Mouse (Mus musculus) midbrain, embryonic 14.5 days (tissue): ENCODE measurements around the gene Pemt. TPM values are rescaled to one million over a fixed set of nuclear protein-coding genes. Genes with fewer than 3 reads are reported as not detected.

Experiments used
- ATAC-seq: fragments of 200-750 bp; cut with Nextera tagmentation; 2 replicates; pipeline ENCODE4 v1.8.0; 2017; ENCODE audit warnings: moderate number of reproducible peaks, moderate library complexity; ENCODE audit not compliant: low FRiP score, low TSS enrichment
- DNase-seq: peaks from one replicate; pipeline ENCODE4 v3.0.0-alpha.2; 2015
- H3K27ac ChIP-seq: fragments of 300-500 bp; sonication (generic); replicated peaks from 2 replicates; pipeline ENCODE4 v1.5.1; 2014; ENCODE audit warnings: mild to moderate bottlenecking, low read depth, low read length, moderate library complexity
- H3K27me3 ChIP-seq: fragments of 300-500 bp; sonication (generic); 2 replicates; pipeline ENCODE4 v1.6.1; 2014; ENCODE audit warnings: low read length, control low read depth, mixed read lengths; ENCODE audit not compliant: control insufficient read depth, insufficient read depth
- H3K36me3 ChIP-seq: fragments of 300-500 bp; sonication (generic); 2 replicates; pipeline ENCODE4 v1.6.1; 2014; ENCODE audit warnings: low read length, control low read depth; ENCODE audit not compliant: control insufficient read depth, insufficient read depth
- H3K4me1 ChIP-seq: fragments of 300-500 bp; sonication (generic); 2 replicates; pipeline ENCODE4 v1.6.1; 2014; ENCODE audit warnings: mild to moderate bottlenecking, antibody characterized with exemption, low read length, control low read depth; ENCODE audit not compliant: control insufficient read depth, insufficient read depth
- H3K4me2 ChIP-seq: fragments of 300-500 bp; sonication (generic); 2 replicates; pipeline ENCODE4 v1.6.1; 2014; ENCODE audit warnings: mild to moderate bottlenecking, low read length, moderate library complexity
- H3K4me3 ChIP-seq: fragments of 300-500 bp; sonication (generic); replicated peaks from 2 replicates; pipeline ENCODE4 v1.5.1; 2014; ENCODE audit warnings: low read depth, low read length
- H3K9ac ChIP-seq: fragments of 300-500 bp; sonication (generic); replicated peaks from 2 replicates; pipeline ENCODE4 v1.6.1; 2014; ENCODE audit warnings: mild to moderate bottlenecking, low read length, moderate library complexity
- H3K9me3 ChIP-seq: fragments of 300-500 bp; sonication (generic); 2 replicates; pipeline ENCODE4 v1.6.1; 2016; ENCODE audit warnings: low read length, control low read depth, mixed read lengths; ENCODE audit not compliant: control insufficient read depth
- WGBS: fragments of 180-500 bp; shearing (Covaris S2); extraction: QIAGEN DNeasy Blood & Tissue Kit; methylation state at CpG from one replicate; pipeline ENCODE4 v1.1.7; 2014; 5-methylcytosine and 5-hydroxymethylcytosine counted together
- polyA plus RNA-seq: library from polyadenylated mRNA; unstranded; fragments of >200 nt; fragmentation: Nextera tagmentation; extraction: Ambion mirVana; gene quantifications from 2 replicates; pipeline ENCODE4 v1.2.1, GENCODE M21; 2014

Gene Pemt
- polyA plus RNA-seq, 1 experiment from 2014 or later, result 6.0 TPM

- H3K9me3 ChIP-seq, result no peaks in the 10 kb centered on the region
- WGBS, result 35% methylated on average over 2 of the region's 2 CpGs
- no peaks in the 10 kb centered on the region for H3K36me3 ChIP-seq
- H3K4me2 ChIP-seq, result no peak overlapping the region
- H3K27ac ChIP-seq, result no peak overlapping the region
- H3K4me1 ChIP-seq, result peaks cover 10% of the 10 kb centered on the region; the same call in 1 of the 2 replicates
- no peak for ATAC-seq
- no peak overlapping the region for H3K4me3 ChIP-seq
- no peak overlapping the region for H3K9ac ChIP-seq
- DNase-seq, result peak; percentile 43
- no peaks in the 10 kb centered on the region for H3K27me3 ChIP-seq
Observed at GRCm38 (mm10) chr11:60084589-60084988, 38.3 kb upstream of the Pemt start.

GRCm38 (mm10) chr11:60076790-60077189 lies 30.5 kb upstream of the Pemt start:
- 10% methylated on average over 4 of the region's 4 CpGs for WGBS
- no peak overlapping the region for H3K9ac ChIP-seq
- DNase-seq (peak; percentile 86), ATAC-seq (no peak)
- no peak overlapping the region for H3K4me3 ChIP-seq
- H3K36me3 ChIP-seq, result no peaks in the 10 kb centered on the region
- no peak overlapping the region for H3K27ac ChIP-seq
- no peak overlapping the region for H3K4me2 ChIP-seq
- H3K27me3 ChIP-seq, result no peaks in the 10 kb centered on the region
- H3K9me3 ChIP-seq, result no peaks in the 10 kb centered on the region
- H3K4me1 ChIP-seq, result no peaks in the 10 kb centered on the region

GRCm38 (mm10) chr11:60076183-60076582 lies 29.9 kb upstream of the Pemt start:
- WGBS, result 79% methylated on average over 3 of the region's 3 CpGs
- ATAC-seq (no peak), DNase-seq (no peak)
- Histone ChIP-seq H3K4me3 (no peak overlapping the region), H3K4me1 (no peaks in the 10 kb centered on the region), H3K9me3 (no peaks in the 10 kb centered on the region), H3K4me2 (no peak overlapping the region), H3K9ac (no peak overlapping the region), H3K27me3 (no peaks in the 10 kb centered on the region), H3K27ac (no peak overlapping the region), H3K36me3 (no peaks in the 10 kb centered on the region)

GRCm38 (mm10) chr11:60073936-60074502 lies 27.7 kb upstream of the Pemt start:
- Histone ChIP-seq H3K27ac (no peak overlapping the region), H3K4me2 (no peak overlapping the region), H3K27me3 (no peaks in the 10 kb centered on the region), H3K36me3 (no peaks in the 10 kb centered on the region), H3K9ac (no peak overlapping the region), H3K9me3 (no peaks in the 10 kb centered on the region), H3K4me3 (no peak overlapping the region), H3K4me1 (no peaks in the 10 kb centered on the region)
- WGBS, result 75% methylated on average over 15 of the region's 15 CpGs
- ATAC-seq (no peak), DNase-seq (no peak)

GRCm38 (mm10) chr11:60073121-60073520 lies 26.8 kb upstream of the Pemt start:
- Histone ChIP-seq H3K4me3 (no peak overlapping the region), H3K9ac (no peak overlapping the region), H3K36me3 (no peaks in the 10 kb centered on the region), H3K4me2 (no peak overlapping the region), H3K4me1 (no peaks in the 10 kb centered on the region), H3K27ac (no peak overlapping the region), H3K27me3 (no peaks in the 10 kb centered on the region), H3K9me3 (no peaks in the 10 kb centered on the region)
- ATAC-seq (no peak), DNase-seq (no peak)

GRCm38 (mm10) chr11:60071221-60071620 lies 24.9 kb upstream of the Pemt start:
- no peaks in the 10 kb centered on the region for H3K27me3 ChIP-seq
- no peaks in the 10 kb centered on the region for H3K4me1 ChIP-seq
- H3K36me3 ChIP-seq, result no peaks in the 10 kb centered on the region
- H3K9me3 ChIP-seq, result no peaks in the 10 kb centered on the region
- ATAC-seq (no peak), DNase-seq (no peak)
- 93% methylated on average over 6 of the region's 6 CpGs for WGBS
- no peak overlapping the region for H3K4me3 ChIP-seq
- no peak overlapping the region for H3K9ac ChIP-seq
- H3K4me2 ChIP-seq, result no peak overlapping the region
- H3K27ac ChIP-seq, result no peak overlapping the region

GRCm38 (mm10) chr11:60070599-60070998 lies 24.3 kb upstream of the Pemt start:
- peak; percentile 84 for DNase-seq
- no peak for ATAC-seq
- H3K9ac ChIP-seq, result no peak overlapping the region
- no peak overlapping the region for H3K27ac ChIP-seq
- H3K4me1 ChIP-seq, result no peaks in the 10 kb centered on the region
- 29% methylated on average over 8 of the region's 8 CpGs for WGBS
- H3K27me3 ChIP-seq, result no peaks in the 10 kb centered on the region
- no peaks in the 10 kb centered on the region for H3K36me3 ChIP-seq
- H3K4me3 ChIP-seq, result no peak overlapping the region
- H3K4me2 ChIP-seq, result no peak overlapping the region
- no peaks in the 10 kb centered on the region for H3K9me3 ChIP-seq

- no peaks in the 10 kb centered on the region for H3K36me3 ChIP-seq
- H3K9me3 ChIP-seq, result no peaks in the 10 kb centered on the region
- ATAC-seq (no peak), DNase-seq (no peak)
- no peak overlapping the region for H3K9ac ChIP-seq
- no peak overlapping the region for H3K4me2 ChIP-seq
- H3K27ac ChIP-seq, result no peak overlapping the region
- no peaks in the 10 kb centered on the region for H3K4me1 ChIP-seq
- no peaks in the 10 kb centered on the region for H3K27me3 ChIP-seq
- H3K4me3 ChIP-seq, result no peak overlapping the region
Observed at GRCm38 (mm10) chr11:60068631-60069030, 22.3 kb upstream of the Pemt start.

- no peaks in the 10 kb centered on the region for H3K9me3 ChIP-seq
- DNase-seq (no peak), ATAC-seq (no peak)
- H3K27ac ChIP-seq, result no peak overlapping the region
- H3K36me3 ChIP-seq, result no peaks in the 10 kb centered on the region
- no peak overlapping the region for H3K4me3 ChIP-seq
- no peaks in the 10 kb centered on the region for H3K4me1 ChIP-seq
- 93% methylated on average over 4 of the region's 4 CpGs for WGBS
- H3K27me3 ChIP-seq, result no peaks in the 10 kb centered on the region
- H3K9ac ChIP-seq, result no peak overlapping the region
- H3K4me2 ChIP-seq, result no peak overlapping the region
Observed at GRCm38 (mm10) chr11:60067646-60068045, 21.4 kb upstream of the Pemt start.
